Mouse (Mus musculus) ES-E14 (cell line): ENCODE data around the gene Hyal2. TPM values are rescaled to one million over a fixed set of nuclear protein-coding genes. Genes with fewer than 3 reads are reported as not detected.

Source experiments
- DNase-seq: peaks from one replicate; pipeline ENCODE4 v3.0.0-alpha.2; 2013; ENCODE audit warnings: low read depth, low spot score
- H3K27ac ChIP-seq: 2 replicates; pipeline ENCODE4 v1.5.1; 2012; ENCODE audit warnings: low read depth, mild to moderate bottlenecking, low read length, moderate library complexity, mixed read lengths; ENCODE audit not compliant: poor library complexity, insufficient read depth, severe bottlenecking
- H3K36me3 ChIP-seq: 2 replicates; pipeline ENCODE4 v1.6.1; 2012; ENCODE audit warnings: mild to moderate bottlenecking, low read length, moderate library complexity, mixed read lengths; ENCODE audit not compliant: control insufficient read depth, poor library complexity, insufficient read depth, severe bottlenecking
- H3K4me1 ChIP-seq, 2 experiments: fragments of 150-350 bp in 1 of 2; sonication (generic) in 1 of 2; 2 replicates each; pipeline ENCODE4 v1.6.1; 2012; ENCODE audit warnings: low read length in 2 of 2, mild to moderate bottlenecking in 1 of 2, mixed read lengths in 1 of 2; ENCODE audit not compliant: control insufficient read depth in 2 of 2, insufficient read depth in 2 of 2, poor library complexity in 1 of 2
- H3K4me3 ChIP-seq, 2 experiments: fragments of 150-350 bp in 1 of 2; sonication (generic) in 1 of 2; 2 replicates each; pipeline ENCODE4 v1.5.1; 2012; ENCODE audit warnings: low read length in 2 of 2, low read depth in 1 of 2, mild to moderate bottlenecking in 1 of 2, mixed read lengths in 1 of 2; ENCODE audit not compliant: insufficient read depth in 1 of 2, poor library complexity in 1 of 2, severe bottlenecking in 1 of 2
- H3K9ac ChIP-seq: 2 replicates; pipeline ENCODE4 v1.6.1; 2012; ENCODE audit warnings: low read depth, mild to moderate bottlenecking, low read length, mixed read lengths; ENCODE audit not compliant: poor library complexity, insufficient read depth, severe bottlenecking
- H3K9me3 ChIP-seq: fragments of 150-350 bp; sonication (generic); 2 replicates; pipeline ENCODE4 v1.6.1; 2012; ENCODE audit warnings: low read depth, mild to moderate bottlenecking, low read length; ENCODE audit not compliant: control insufficient read depth, insufficient read depth
- CHD2 ChIP-seq: IDR thresholded peaks from 2 replicates; pipeline ENCODE4 v1.6.1; 2014; ENCODE audit warnings: mild to moderate bottlenecking, low read depth, low read length, inconsistent platforms
- HCFC1 ChIP-seq: IDR thresholded peaks from 2 replicates; pipeline ENCODE4 v1.6.1; 2012; ENCODE audit warnings: low read length, inconsistent platforms, borderline replicate concordance; ENCODE audit not compliant: insufficient read depth
- MAFK ChIP-seq: IDR thresholded peaks from 2 replicates; pipeline ENCODE4 v1.6.1; 2014; ENCODE audit warnings: mild to moderate bottlenecking, low read depth, low read length, inconsistent platforms; ENCODE audit not compliant: insufficient read depth
- ZC3H11A ChIP-seq: IDR thresholded peaks from 2 replicates; pipeline ENCODE4 v1.6.1; 2012; ENCODE audit warnings: low read depth, mild to moderate bottlenecking, inconsistent platforms, low read length, borderline replicate concordance
- ZNF384 ChIP-seq: IDR thresholded peaks from 2 replicates; pipeline ENCODE4 v1.6.1; 2012; ENCODE audit warnings: low read depth, low read length, inconsistent platforms
- in situ Hi-C, 2 experiments: fragments of 600-800 bp; cut with MboI; formaldehyde crosslinking; loops; one replicate each; pipeline ENCODE4 v1.15.1; 2025; ENCODE audit warnings: low sequenced_read_pairs in 2 of 2, inconsistent platforms in 1 of 2; ENCODE audit not compliant: unreplicated experiment in 2 of 2
- total RNA-seq: library from RNA; depleted of rRNA; stranded (reverse); fragments of 300-350 nt; gene quantifications from 2 replicates; pipeline ENCODE4 v1.2.3, GENCODE M21; 2012

Hyal2 gene
- total RNA-seq, 1 experiment, result 68.1 TPM

GRCm38 (mm10) chr9:107612191-107612944 is 44.6 kb downstream of the Hyal2 start:
- H3K36me3 ChIP-seq, result peaks cover 26% of the 10 kb centered on the region
- H3K4me1 ChIP-seq, result peaks cover 2 to 32% of the 10 kb centered on the region in 2 experiments; a peak in 3 of 4 replicates
- H3K4me3 ChIP-seq, result peak overlapping the region; percentile 51 to 59
- 0 out of 2 replicates have a peak, but pooled peaks have one; percentile 20 for TF ChIP-seq MAFK
- TF ChIP-seq CHD2, result no peak
- H3K9me3 ChIP-seq, result no peaks in the 10 kb centered on the region
- H3K27ac ChIP-seq, result no peak overlapping the region
- peak; percentile 87 for DNase-seq
- in situ Hi-C loops, result no loop called here
- peak overlapping the region; percentile 65 for H3K9ac ChIP-seq

GRCm38 (mm10) chr9:107612945-107613569 is 45.3 kb downstream of the Hyal2 start:
- no peaks in the 10 kb centered on the region for H3K9me3 ChIP-seq
- H3K36me3 ChIP-seq, result peaks cover 29% of the 10 kb centered on the region
- H3K9ac ChIP-seq, result no peak overlapping the region
- 0 out of 4 replicates have a peak overlapping the region, but pooled peaks of 1 of the 2 experiments have one; percentile 15 for H3K4me3 ChIP-seq
- H3K27ac ChIP-seq, result no peak overlapping the region; the same call in 1 of the 2 replicates
- TF ChIP-seq ZC3H11A (no peak), MAFK (no peak), HCFC1 (no peak), CHD2 (no peak), ZNF384 (no peak)
- in situ Hi-C loops, result no loop called here
- peaks cover 1 to 32% of the 10 kb centered on the region in 2 experiments; a peak in 3 of 4 replicates for H3K4me1 ChIP-seq
- no peak for DNase-seq

- TF ChIP-seq ZNF384 (no peak), ZC3H11A (no peak), HCFC1 (no peak), MAFK (no peak), CHD2 (no peak)
- H3K9ac ChIP-seq, result no peak overlapping the region
- in situ Hi-C loops, result no loop called here
- H3K9me3 ChIP-seq, result no peaks in the 10 kb centered on the region
- no peak overlapping the region for H3K4me3 ChIP-seq
- H3K36me3 ChIP-seq, result peaks cover 48% of the 10 kb centered on the region
- no peak overlapping the region for H3K27ac ChIP-seq
- no peak for DNase-seq
- peaks cover 1 to 18% of the 10 kb centered on the region in 2 experiments; a peak in 3 of 4 replicates for H3K4me1 ChIP-seq
Measured at GRCm38 (mm10) chr9:107615035-107615434, 47.3 kb downstream of the Hyal2 start.

GRCm38 (mm10) chr9:107617461-107617860 is 49.7 kb downstream of the Hyal2 start:
- Histone ChIP-seq H3K4me1 (peaks cover 0 to 11% of the 10 kb centered on the region in 2 experiments; a peak in 2 of 4 replicates), H3K4me3 (no peak overlapping the region), H3K36me3 (peaks cover 52% of the 10 kb centered on the region), H3K9ac (no peak overlapping the region), H3K9me3 (no peaks in the 10 kb centered on the region), H3K27ac (no peak overlapping the region)
- in situ Hi-C loops, result no loop called here
- TF ChIP-seq MAFK (no peak), CHD2 (no peak), ZNF384 (no peak), HCFC1 (no peak), ZC3H11A (no peak)
- no peak for DNase-seq
